Mouse (Mus musculus): ENCODE data around the gene Gjd2. TPM values are rescaled to one million over a fixed set of nuclear protein-coding genes. Genes with fewer than 3 reads are reported as not detected.

The Gjd2 gene
- total and polyA plus RNA-seq, 3 experiments, result not detected

- Histone ChIP-seq H3K4me3 (ENCODE audit: low read depth, low read length) (no peak overlapping the region), H3K4me1 (ENCODE audit: insufficient read depth, low read depth, low read length) (no peaks in the 10 kb centered on the region), H3K9me3 (replicated peaks) (no peaks in the 10 kb centered on the region), H3K36me3 (replicated peaks) (no peaks in the 10 kb centered on the region), H3K27me3 (ENCODE audit: insufficient read depth, low read length) (no peaks in the 10 kb centered on the region)
- no peak for DNase-seq (ENCODE audit: low spot score)
- ATAC-seq (ENCODE audit: extremely low read depth, insufficient number of reproducible peaks, low FRiP score, poor library complexity, severe bottlenecking), result no peak
- TF ChIP-seq POLR2AphosphoS5 (IDR thresholded peaks at IDR 0.05; ENCODE audit: insufficient replicate concordance, low read depth, low read length) (no peak), TAL1 (conservative IDR thresholded peaks at IDR 0.05; ENCODE audit: low read depth, low read length) (no peak), GATA2 (IDR thresholded peaks at IDR 0.05; ENCODE audit: borderline replicate concordance, low read depth, low read length) (no peak), GATA1 (IDR thresholded peaks at IDR 0.05; ENCODE audit: borderline replicate concordance, low read length) (no peak), CTCF (IDR thresholded peaks at IDR 0.05; ENCODE audit: low read depth, low read length) (no peak)
These were observed 6.2 kb upstream of the Gjd2 start for GRCm38 (mm10) chr2:114019474-114020209.

- Histone ChIP-seq H3K36me3 (replicated peaks) (no peaks in the 10 kb centered on the region), H3K27me3 (ENCODE audit: insufficient read depth, low read length) (no peaks in the 10 kb centered on the region), H3K9me3 (replicated peaks) (peaks cover 7% of the 10 kb centered on the region), H3K4me1 (ENCODE audit: insufficient read depth, low read depth, low read length) (no peaks in the 10 kb centered on the region), H3K4me3 (ENCODE audit: low read depth, low read length) (no peak overlapping the region)
- ATAC-seq (ENCODE audit: extremely low read depth, insufficient number of reproducible peaks, low FRiP score, poor library complexity, severe bottlenecking) (no peak), DNase-seq (ENCODE audit: low spot score) (no peak)
- no peak for TF ChIP-seq GATA1 (IDR thresholded peaks at IDR 0.05; ENCODE audit: borderline replicate concordance, low read length)
- TF ChIP-seq TAL1 (conservative IDR thresholded peaks at IDR 0.05; ENCODE audit: low read depth, low read length), result no peak
- no peak for TF ChIP-seq CTCF (IDR thresholded peaks at IDR 0.05; ENCODE audit: low read depth, low read length)
- no peak for TF ChIP-seq POLR2AphosphoS5 (IDR thresholded peaks at IDR 0.05; ENCODE audit: insufficient replicate concordance, low read depth, low read length)
- no peak for TF ChIP-seq GATA2 (IDR thresholded peaks at IDR 0.05; ENCODE audit: borderline replicate concordance, low read depth, low read length)
These were observed 4.7 kb upstream of the Gjd2 start for GRCm38 (mm10) chr2:114018136-114018535.

GRCm38 (mm10) chr2:114014839-114015238, 1.4 kb upstream of the Gjd2 start:
- Histone ChIP-seq H3K4me3 (ENCODE audit: low read depth, low read length) (no peak overlapping the region), H3K4me1 (ENCODE audit: insufficient read depth, low read depth, low read length) (no peaks in the 10 kb centered on the region), H3K36me3 (replicated peaks) (no peaks in the 10 kb centered on the region), H3K9me3 (replicated peaks) (peaks cover 12% of the 10 kb centered on the region), H3K27me3 (ENCODE audit: insufficient read depth, low read length) (no peaks in the 10 kb centered on the region)
- no peak for DNase-seq (ENCODE audit: low spot score)
- ATAC-seq (ENCODE audit: extremely low read depth, insufficient number of reproducible peaks, low FRiP score, poor library complexity, severe bottlenecking), result no peak
- TF ChIP-seq GATA1 (IDR thresholded peaks at IDR 0.05; ENCODE audit: borderline replicate concordance, low read length), result no peak
- TF ChIP-seq GATA2 (IDR thresholded peaks at IDR 0.05; ENCODE audit: borderline replicate concordance, low read depth, low read length), result no peak
- no peak for TF ChIP-seq POLR2AphosphoS5 (IDR thresholded peaks at IDR 0.05; ENCODE audit: insufficient replicate concordance, low read depth, low read length)
- TF ChIP-seq CTCF (IDR thresholded peaks at IDR 0.05; ENCODE audit: low read depth, low read length), result no peak
- no peak for TF ChIP-seq TAL1 (conservative IDR thresholded peaks at IDR 0.05; ENCODE audit: low read depth, low read length)

GRCm38 (mm10) chr2:114013846-114014245, 427 bp upstream of the Gjd2 start:
- Histone ChIP-seq H3K9me3 (replicated peaks) (peaks cover 12% of the 10 kb centered on the region), H3K4me3 (ENCODE audit: low read depth, low read length) (no peak overlapping the region), H3K36me3 (replicated peaks) (no peaks in the 10 kb centered on the region), H3K4me1 (ENCODE audit: insufficient read depth, low read depth, low read length) (no peaks in the 10 kb centered on the region), H3K27me3 (ENCODE audit: insufficient read depth, low read length) (no peaks in the 10 kb centered on the region)
- no peak for TF ChIP-seq POLR2AphosphoS5 (IDR thresholded peaks at IDR 0.05; ENCODE audit: insufficient replicate concordance, low read depth, low read length)
- TF ChIP-seq GATA1 (IDR thresholded peaks at IDR 0.05; ENCODE audit: borderline replicate concordance, low read length), result no peak
- TF ChIP-seq TAL1 (conservative IDR thresholded peaks at IDR 0.05; ENCODE audit: low read depth, low read length), result no peak
- no peak for TF ChIP-seq CTCF (IDR thresholded peaks at IDR 0.05; ENCODE audit: low read depth, low read length)
- TF ChIP-seq GATA2 (IDR thresholded peaks at IDR 0.05; ENCODE audit: borderline replicate concordance, low read depth, low read length), result no peak
- no peak for ATAC-seq (ENCODE audit: extremely low read depth, insufficient number of reproducible peaks, low FRiP score, poor library complexity, severe bottlenecking)
- no peak for DNase-seq (ENCODE audit: low spot score)

- H3K4me1 ChIP-seq (ENCODE audit: insufficient read depth, low read depth, low read length), result no peaks in the 10 kb centered on the region
- no peak for TF ChIP-seq GATA2 (IDR thresholded peaks at IDR 0.05; ENCODE audit: borderline replicate concordance, low read depth, low read length)
- TF ChIP-seq TAL1 (conservative IDR thresholded peaks at IDR 0.05; ENCODE audit: low read depth, low read length), result no peak
- DNase-seq (ENCODE audit: low spot score) (no peak), ATAC-seq (ENCODE audit: extremely low read depth, insufficient number of reproducible peaks, low FRiP score, poor library complexity, severe bottlenecking) (no peak)
- no peaks in the 10 kb centered on the region for H3K36me3 ChIP-seq (replicated peaks)
- H3K9me3 ChIP-seq (replicated peaks), result peaks cover 12% of the 10 kb centered on the region
- no peaks in the 10 kb centered on the region for H3K27me3 ChIP-seq (ENCODE audit: insufficient read depth, low read length)
- no peak overlapping the region for H3K4me3 ChIP-seq (ENCODE audit: low read depth, low read length)
These were observed 639 bp downstream of the Gjd2 start for GRCm38 (mm10) chr2:114012749-114013211.

- TF ChIP-seq POLR2AphosphoS5 (IDR thresholded peaks at IDR 0.05; ENCODE audit: insufficient replicate concordance, low read depth, low read length), result no peak
- TF ChIP-seq TAL1 (conservative IDR thresholded peaks at IDR 0.05; ENCODE audit: low read depth, low read length), result no peak
- no peak for TF ChIP-seq CTCF (IDR thresholded peaks at IDR 0.05; ENCODE audit: low read depth, low read length)
- TF ChIP-seq GATA2 (IDR thresholded peaks at IDR 0.05; ENCODE audit: borderline replicate concordance, low read depth, low read length), result no peak
- no peak for TF ChIP-seq GATA1 (IDR thresholded peaks at IDR 0.05; ENCODE audit: borderline replicate concordance, low read length)
- Histone ChIP-seq H3K9me3 (replicated peaks) (peaks cover 12% of the 10 kb centered on the region), H3K4me3 (ENCODE audit: low read depth, low read length) (no peak overlapping the region), H3K4me1 (ENCODE audit: insufficient read depth, low read depth, low read length) (no peaks in the 10 kb centered on the region), H3K27me3 (ENCODE audit: insufficient read depth, low read length) (no peaks in the 10 kb centered on the region), H3K36me3 (replicated peaks) (no peaks in the 10 kb centered on the region)
- DNase-seq (ENCODE audit: low spot score) (no peak), ATAC-seq (ENCODE audit: extremely low read depth, insufficient number of reproducible peaks, low FRiP score, poor library complexity, severe bottlenecking) (no peak)
These were observed 1.6 kb downstream of the Gjd2 start for GRCm38 (mm10) chr2:114011838-114012237.

Data from G1E (cell line).